Mouse (Mus musculus): Measurements from ENCODE around the gene Olfr519. TPM values are rescaled to one million over a fixed set of nuclear protein-coding genes. Genes with fewer than 3 reads are reported as not detected.

Gene Olfr519
- not detected in 4 replicates for total RNA-seq (2023; ENCODE audit: inconsistent age)

DNA sequence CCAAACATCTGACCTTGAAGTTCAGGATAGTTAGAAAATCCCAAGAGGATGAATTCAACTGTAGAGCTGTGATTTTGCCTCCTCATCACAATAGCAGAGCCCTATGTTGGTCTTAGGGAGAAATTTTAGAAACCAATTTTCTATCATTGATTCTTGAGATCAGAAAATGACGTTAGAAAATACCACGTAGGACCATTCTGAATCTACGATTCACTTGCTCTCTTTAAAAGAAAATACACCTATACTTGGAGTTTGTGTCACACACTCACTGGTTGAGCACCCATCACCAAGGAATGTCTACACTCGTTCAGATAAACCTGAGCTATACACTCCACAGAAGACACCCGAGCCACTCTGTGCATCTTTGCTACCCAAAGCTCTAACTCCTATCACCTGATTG is at the start of gene Olfr519:
TSS of gene Olfr519 (minus strand) at position 101 of the 400 bp plus-strand sequence.

DNA sequence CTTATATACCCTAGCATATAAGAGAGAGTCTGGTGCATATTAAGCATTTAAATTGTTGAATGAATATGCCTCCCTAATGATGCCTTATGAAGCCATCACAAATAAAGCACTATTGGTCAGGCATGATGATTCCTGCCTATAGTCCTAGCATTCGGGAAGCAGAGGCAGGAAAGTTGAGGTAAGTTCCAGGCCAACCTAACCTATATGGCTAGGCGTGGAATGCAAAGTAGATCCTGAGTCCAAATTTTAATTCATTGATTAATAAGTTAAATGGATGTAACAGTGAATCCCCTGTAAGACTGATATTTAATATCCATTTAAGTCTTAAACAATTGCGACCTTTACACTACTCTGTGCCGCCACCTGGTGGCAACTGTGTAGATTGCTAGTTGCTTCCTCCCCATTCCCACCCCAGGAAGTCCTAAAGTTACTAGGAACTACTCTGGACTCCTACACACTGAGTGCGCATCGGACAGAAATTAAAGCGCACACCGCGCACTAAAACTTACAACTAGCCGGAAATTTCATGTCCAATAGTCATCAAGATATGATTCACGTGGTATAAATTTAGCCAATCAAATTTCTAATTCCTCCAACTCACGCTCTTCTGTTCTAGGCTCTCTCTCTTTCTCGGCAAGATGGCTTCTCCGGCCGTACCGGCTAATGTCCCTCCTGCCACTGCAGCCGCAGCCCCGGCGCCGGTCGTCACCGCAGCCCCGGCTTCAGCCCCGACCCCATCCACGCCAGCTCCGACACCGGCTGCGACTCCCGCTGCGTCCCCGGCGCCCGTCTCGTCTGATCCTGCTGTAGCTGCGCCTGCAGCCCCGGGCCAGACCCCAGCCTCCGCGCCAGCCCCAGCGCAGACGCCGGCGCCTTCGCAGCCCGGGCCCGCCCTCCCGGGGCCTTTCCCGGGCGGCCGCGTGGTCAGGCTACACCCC is 39.8 kb upstream of the Olfr519 start, which contains the start of gene Eif3f:
TSS of gene Eif3f (plus strand) at position 624 of the 938 bp plus-strand sequence.

DNA sequence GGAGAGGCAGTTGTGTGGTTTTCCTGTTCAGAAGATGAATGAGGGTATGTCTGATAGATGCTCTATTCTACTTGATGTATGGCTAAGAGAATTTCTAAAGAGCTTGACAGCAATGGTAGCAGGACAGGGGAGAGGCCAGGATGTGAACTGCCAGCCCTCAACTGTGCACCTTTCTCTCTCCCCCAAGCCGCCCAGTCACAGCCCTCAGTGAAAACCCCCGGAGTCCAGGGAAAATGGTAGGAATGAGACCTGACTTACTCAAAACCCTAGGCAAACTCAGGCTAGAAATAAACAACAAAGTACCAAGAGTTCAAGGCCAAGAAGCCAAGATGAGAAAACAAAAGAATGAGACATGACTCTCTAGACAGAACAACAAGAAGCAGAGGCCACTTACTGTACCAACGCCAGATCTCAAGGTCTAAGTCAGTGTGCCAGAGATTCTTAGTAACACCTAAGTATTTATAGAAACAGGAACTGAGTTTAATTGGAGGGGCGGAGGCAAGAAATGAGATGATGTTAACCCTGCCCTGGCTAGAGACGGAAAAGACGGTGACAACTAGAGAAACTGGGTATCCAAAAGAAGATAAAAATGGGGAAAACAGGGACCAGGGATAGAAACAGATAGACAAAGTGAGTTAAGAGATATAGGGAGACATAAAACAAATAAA is 35.6 kb upstream of the Olfr519 start, which contains the start of gene Nlrp10:
TSS of gene Nlrp10 (minus strand) at position 453 of the 668 bp plus-strand sequence.

DNA sequence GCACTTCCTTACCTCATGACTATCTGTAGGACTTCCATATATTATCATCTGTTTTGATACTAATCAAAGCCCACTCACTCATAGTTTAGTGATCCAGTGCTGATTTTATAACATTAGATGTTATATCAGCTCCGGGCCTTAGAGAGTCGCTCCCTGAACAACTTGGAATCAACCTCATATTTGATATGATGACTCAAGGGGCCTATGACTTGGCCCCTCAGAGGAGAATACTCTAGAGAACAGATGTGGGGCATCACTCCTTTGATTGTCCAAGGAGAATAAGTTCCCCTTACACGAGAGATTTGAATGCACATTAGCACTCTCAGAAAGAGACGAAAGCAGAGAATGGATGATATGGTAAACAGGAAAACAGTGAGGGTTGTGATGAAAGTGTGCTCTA is 9.3 kb downstream of the Olfr519 start, which contains the start of gene Olfr518:
TSS of gene Olfr518 (minus strand) at position 101 of the 400 bp plus-strand sequence.

DNA sequence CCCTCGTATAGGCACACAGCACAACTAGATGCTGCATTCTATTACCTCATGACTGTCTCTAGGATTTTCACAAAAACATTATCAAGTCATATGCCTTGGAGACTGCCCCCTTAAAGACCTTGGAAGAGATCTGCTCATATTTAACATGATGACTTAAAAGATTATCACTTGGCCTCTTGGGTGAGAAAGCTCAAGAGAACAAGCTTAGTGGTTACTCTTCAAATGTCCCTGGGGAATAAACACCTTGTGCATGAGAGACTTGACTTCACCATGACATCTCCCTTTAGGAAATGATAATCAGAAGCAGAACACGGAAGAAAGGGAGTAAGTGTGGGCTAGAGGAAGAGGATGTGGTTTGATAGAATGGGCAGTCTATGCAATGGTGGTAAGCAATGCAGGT is 21.9 kb downstream of the Olfr519 start, which contains the start of gene Olfr517:
TSS of gene Olfr517 (minus strand) at position 101 of the 400 bp plus-strand sequence.

DNA sequence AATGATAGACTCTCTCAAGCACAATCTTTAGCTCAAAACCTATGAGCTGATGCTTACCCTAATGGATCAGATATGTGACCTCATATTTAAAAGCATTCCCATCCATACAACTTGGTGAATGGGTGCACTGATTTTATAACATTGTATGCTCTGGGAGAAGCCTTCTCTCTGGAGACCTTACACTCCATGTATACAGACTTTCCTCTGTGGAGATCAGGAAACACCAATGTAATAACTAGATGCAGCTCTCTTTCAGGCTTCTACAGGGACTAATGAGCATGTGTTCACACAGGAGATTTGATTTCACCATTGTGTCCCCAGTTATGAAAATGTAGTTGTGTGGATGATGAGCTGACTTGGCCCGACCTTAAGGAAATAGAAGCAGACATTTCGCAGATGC is 43.8 kb downstream of the Olfr519 start, which contains the start of gene Olfr516:
TSS of gene Olfr516 (minus strand) at position 101 of the 400 bp plus-strand sequence.

Other genes with a start within 250 kb of the Olfr519 start
- not detected in 4 replicates for gene Olfr509, start 242.5 kb downstream of the Olfr519 start, total RNA-seq (2023; ENCODE audit: inconsistent age)
- gene Olfr510, start 228.0 kb downstream of the Olfr519 start, total RNA-seq (2023; ENCODE audit: inconsistent age): not detected in 4 replicates
- not detected in 4 replicates for gene Olfr512, start 181.1 kb downstream of the Olfr519 start, total RNA-seq (2023; ENCODE audit: inconsistent age)
- not detected in 4 replicates for gene Olfr513, start 143.4 kb downstream of the Olfr519 start, total RNA-seq (2023; ENCODE audit: inconsistent age)
- not detected in 4 replicates for gene Olfr514, start 68.4 kb downstream of the Olfr519 start, total RNA-seq (2023; ENCODE audit: inconsistent age)
- not detected in 4 replicates for gene Olfr516, start 43.9 kb downstream of the Olfr519 start, total RNA-seq (2023; ENCODE audit: inconsistent age)
- gene Olfr517, start 22.0 kb downstream of the Olfr519 start, total RNA-seq (2023; ENCODE audit: inconsistent age): not detected in 4 replicates
- not detected in 4 replicates for gene Olfr518, start 9.4 kb downstream of the Olfr519 start, total RNA-seq (2023; ENCODE audit: inconsistent age)
- gene Nlrp10, start 35.8 kb upstream of the Olfr519 start, total RNA-seq (2023; ENCODE audit: inconsistent age): 3.1 to 4.1 TPM (median 3.8 TPM) in 4 replicates
- gene Eif3f, start 40.0 kb upstream of the Olfr519 start, total RNA-seq (2023; ENCODE audit: inconsistent age): 257 to 279 TPM (median 260 TPM) in 4 replicates
- 2.5 to 3.9 TPM (median 3.3 TPM) in 4 replicates for gene Tub, start 55.9 kb upstream of the Olfr519 start, total RNA-seq (2023; ENCODE audit: inconsistent age)
- gene Ric3, start 188.9 kb upstream of the Olfr519 start, total RNA-seq (2023; ENCODE audit: inconsistent age): 0.22 to 0.48 TPM (median 0.35 TPM) in 4 replicates

Measured in B cell, adult (primary cell).